Mouse (Mus musculus): ENCODE measurements around the gene Hsp90aa1.
"Not testable (repeated sequence)": the region's sequence is repeated elsewhere in the genome, so short reads cannot be mapped to it uniquely, and the experiment has no call there.

Hsp90aa1 gene

GRCm38 (mm10) chr12:110698523-110699170 lies 3.9 kb downstream of the Hsp90aa1 start:
- no peak for DNase-seq (ENCODE audit: low read depth, low spot score)

GRCm38 (mm10) chr12:110698080-110698479 lies 4.4 kb downstream of the Hsp90aa1 start:
- DNase-seq (ENCODE audit: low read depth, low spot score) = no peak

- no peak for DNase-seq (ENCODE audit: low read depth, low spot score)
These were observed 5.1 kb downstream of the Hsp90aa1 start for GRCm38 (mm10) chr12:110697457-110697856.

- no peak for DNase-seq (ENCODE audit: low read depth, low spot score)
These were observed 5.5 kb downstream of the Hsp90aa1 start for GRCm38 (mm10) chr12:110696975-110697400.

GRCm38 (mm10) chr12:110696173-110696974 lies 6.2 kb downstream of the Hsp90aa1 start:
- peak; percentile 96 for DNase-seq (ENCODE audit: low read depth, low spot score)

- peak; percentile 86 for DNase-seq (ENCODE audit: low read depth, low spot score)
These were observed 6.8 kb downstream of the Hsp90aa1 start for GRCm38 (mm10) chr12:110695676-110696171.

GRCm38 (mm10) chr12:110693378-110693777 lies 9.2 kb downstream of the Hsp90aa1 start:
- DNase-seq (ENCODE audit: low read depth, low spot score) = not testable (repeated sequence)

- no peak for DNase-seq (ENCODE audit: low read depth, low spot score)
These were observed 12.4 kb downstream of the Hsp90aa1 start for GRCm38 (mm10) chr12:110689919-110690643.

- not testable (repeated sequence) for DNase-seq (ENCODE audit: low read depth, low spot score)
These were observed 13.6 kb downstream of the Hsp90aa1 start for GRCm38 (mm10) chr12:110688921-110689320.

- peak; percentile 80 for DNase-seq (ENCODE audit: low read depth, low spot score)
These were observed 14.4 kb downstream of the Hsp90aa1 start for GRCm38 (mm10) chr12:110687894-110688734.

GRCm38 (mm10) chr12:110683580-110683979 lies 18.9 kb downstream of the Hsp90aa1 start:
- no peak for DNase-seq (ENCODE audit: low read depth, low spot score)

GRCm38 (mm10) chr12:110682561-110683299 lies 19.8 kb downstream of the Hsp90aa1 start, which contains the start of gene 1700001K19Rik:
Gene 1700001K19Rik (minus strand): TSS chr12:110682619.
- DNase-seq (ENCODE audit: low read depth, low spot score) = no peak

GRCm38 (mm10) chr12:110681878-110682277 lies 20.6 kb downstream of the Hsp90aa1 start:
- DNase-seq (ENCODE audit: low read depth, low spot score) = no peak

GRCm38 (mm10) chr12:110681191-110681590 lies 21.3 kb downstream of the Hsp90aa1 start:
- peak; percentile 39 for DNase-seq (ENCODE audit: low read depth, low spot score)

GRCm38 (mm10) chr12:110674243-110674642 lies 28.3 kb downstream of the Hsp90aa1 start:
- no peak for DNase-seq (ENCODE audit: low read depth, low spot score)

- DNase-seq (ENCODE audit: low read depth, low spot score) = no peak
These were observed 35.0 kb downstream of the Hsp90aa1 start for GRCm38 (mm10) chr12:110667466-110668077.

GRCm38 (mm10) chr12:110661746-110662145 lies 40.8 kb downstream of the Hsp90aa1 start:
- peak; percentile 43 for DNase-seq (ENCODE audit: low read depth, low spot score)

- DNase-seq (ENCODE audit: low read depth, low spot score) = no peak
These were observed 51.1 kb downstream of the Hsp90aa1 start for GRCm38 (mm10) chr12:110651464-110651863.

- DNase-seq (ENCODE audit: low read depth, low spot score) = peak; percentile 77
These were observed 52.3 kb downstream of the Hsp90aa1 start for GRCm38 (mm10) chr12:110650241-110650641.

All from brain, adult 2 months (tissue).